8 mouse cellular contexts compared by ENCODE assay signal in genomic region chr11:68901351-68902046, GRCm38 (mm10). TPM values are rescaled to one million over a fixed set of nuclear protein-coding genes. Genes with fewer than 3 reads are reported as not detected.
A peak's percentile ranks its signal among the peaks of the same experiment; 100 is the strongest.
DNase-seq lines count a peak whose midpoint lies in the region; ATAC-seq lines count a peak whose summit lies in the region.

Gene Rpl26 (plus strand): TSS chr11:68901583.

- no peaks in the 10 kb centered on the region for H3K9me3 ChIP-seq in hindbrain, embryonic 12.5 days (replicated peaks)

- peak within 1 kb of the TSS; percentile 98 for H3K9ac ChIP-seq in hindbrain, embryonic 12.5 days

- H3K36me3 ChIP-seq in hindbrain, embryonic 12.5 days = peaks cover 37% of the 10 kb centered on the region

- peaks cover 9% of the 10 kb centered on the region for H3K4me1 ChIP-seq in hindbrain, embryonic 12.5 days

- H3K27ac ChIP-seq in hindbrain, embryonic 12.5 days = peak within 1 kb of the TSS; percentile 89

- peaks cover 12% of the 10 kb centered on the region; the same call in 1 of the 2 replicates for H3K27me3 ChIP-seq in hindbrain, embryonic 12.5 days

- DNase-seq in NIH3T3 (ENCODE audit: low read depth) = peak; percentile 100
- DNase-seq in cerebellum, postnatal 10 days = peak; percentile 99
- DNase-seq in frontal cortex, postnatal 10 days (ENCODE audit: low spot score in 2 of 2) = peak; percentile 95 to 98
- peak; percentile 99 for DNase-seq in layer of hippocampus, postnatal 14 days (ENCODE audit: low spot score in 2 of 2)
- DNase-seq in lung, postnatal 14 days = peak; percentile 99
- peak; percentile 99 for DNase-seq in retina, adult 2 months (ENCODE audit: low read depth, low spot score)
- peak; percentile 97 to 98 for DNase-seq in thymus, postnatal 36 days

- under 1% methylated on average over 52 of the region's 52 CpGs for WGBS in hindbrain, embryonic 12.5 days

- H3K4me3 ChIP-seq in hindbrain, embryonic 12.5 days = peak within 1 kb of the TSS; percentile 91

- peak; percentile 92 for ATAC-seq in hindbrain, embryonic 12.5 days (ENCODE audit: low FRiP score)

- H3K4me2 ChIP-seq in hindbrain, embryonic 12.5 days (replicated peaks) = peak within 1 kb of the TSS; percentile 84

RNA-seq across cellular contexts. Expression of gene Rpl26, which starts in this region (rescaled TPM):
- 624 and 749 TPM in 2 replicates for polyA plus RNA-seq in hindbrain, embryonic 12.5 days (2016; fragmentation: Nextera tagmentation; extraction: Ambion mirVana)
- total RNA-seq in layer of hippocampus, postnatal 14 days (2021) = 100 to 1,000 TPM; 611 to 652 TPM

Comparison
In these comparisons a context has a peak if more than half of its experiments do, and no peak if none do; other contexts are left out.
1. Peak in every context shown above with its lines: DNase-seq, ATAC-seq, H3K4me3 ChIP-seq and H3K27ac ChIP-seq.